Mouse (Mus musculus) erythroid progenitor cell, adult 5-6 weeks (primary cell): ENCODE data around the gene Cux2. TPM values are rescaled to one million over a fixed set of nuclear protein-coding genes. Genes with fewer than 3 reads are reported as not detected.

Experiments used
- ATAC-seq: replicated peaks from 2 replicates; pipeline ENCODE4 v1.8.0; 2016; ENCODE audit warnings: moderate number of reproducible peaks, mild to moderate bottlenecking, moderate TSS enrichment, inconsistent platforms; ENCODE audit not compliant: poor library complexity, low FRiP score, severe bottlenecking
- total RNA-seq, 2 experiments: library from RNA; stranded (forward) in 1 of 2; stranded (reverse) in 1 of 2; fragments of 150-400 nt in 1 of 2; fragments of 186-747, 209-891 nt in 1 of 2; gene quantifications; 2 replicates each; pipeline versions ENCODE4 v1.2.3 to v1.2.4; 2015 to 2017; ENCODE audit warnings: low replicate concordance in 2 of 2

Cux2 gene
- total RNA-seq, 2 experiments from 2014 or later = not detected

- ATAC-seq = no peak
These were observed 218.8 kb downstream of the Cux2 start for GRCm38 (mm10) chr5:121831002-121831601.

- no peak for ATAC-seq
These were observed 221.1 kb downstream of the Cux2 start for GRCm38 (mm10) chr5:121828491-121829432.

- no peak for ATAC-seq
These were observed 222.0 kb downstream of the Cux2 start for GRCm38 (mm10) chr5:121827876-121828275.

- no peak for ATAC-seq
These were observed 224.3 kb downstream of the Cux2 start for GRCm38 (mm10) chr5:121825606-121826005.

GRCm38 (mm10) chr5:121824121-121824520 lies 225.8 kb downstream of the Cux2 start:
- ATAC-seq = no peak

GRCm38 (mm10) chr5:121823668-121824067 lies 226.2 kb downstream of the Cux2 start:
- no peak for ATAC-seq

GRCm38 (mm10) chr5:121822786-121823505 lies 227.0 kb downstream of the Cux2 start:
- ATAC-seq = no peak

GRCm38 (mm10) chr5:121821552-121821951 lies 228.3 kb downstream of the Cux2 start:
- ATAC-seq = no peak

- no peak for ATAC-seq
These were observed 228.8 kb downstream of the Cux2 start for GRCm38 (mm10) chr5:121821116-121821515.

- no peak for ATAC-seq
These were observed 229.2 kb downstream of the Cux2 start for GRCm38 (mm10) chr5:121820657-121821056.

- ATAC-seq = no peak
These were observed 229.7 kb downstream of the Cux2 start for GRCm38 (mm10) chr5:121820161-121820560.

- ATAC-seq = no peak
These were observed 230.3 kb downstream of the Cux2 start for GRCm38 (mm10) chr5:121819559-121819958.

GRCm38 (mm10) chr5:121818862-121819261 lies 231.0 kb downstream of the Cux2 start:
- ATAC-seq = no peak

GRCm38 (mm10) chr5:121818401-121818800 lies 231.5 kb downstream of the Cux2 start:
- ATAC-seq = no peak

GRCm38 (mm10) chr5:121817551-121817950 lies 232.4 kb downstream of the Cux2 start:
- ATAC-seq = no peak

- ATAC-seq = no peak
These were observed 233.3 kb downstream of the Cux2 start for GRCm38 (mm10) chr5:121816611-121817010.

- no peak for ATAC-seq
These were observed 234.0 kb downstream of the Cux2 start for GRCm38 (mm10) chr5:121815867-121816380.

- ATAC-seq = no peak
These were observed 234.8 kb downstream of the Cux2 start for GRCm38 (mm10) chr5:121815067-121815466.

GRCm38 (mm10) chr5:121813744-121814143 lies 236.2 kb downstream of the Cux2 start:
- ATAC-seq = no peak

- ATAC-seq = no peak
These were observed 237.2 kb downstream of the Cux2 start for GRCm38 (mm10) chr5:121812526-121813243.
